Mouse (Mus musculus) kidney, adult 2 months (tissue): ENCODE measurements around the gene Gipc3.

Source experiments
- CTCF ChIP-seq: fragments of 200-500 bp; conservative IDR thresholded peaks from 2 replicates; pipeline ENCODE4 v1.5.1; 2011; ENCODE audit warnings: low read depth, mild to moderate bottlenecking, control low read depth, low read length, moderate library complexity, mixed read lengths; ENCODE audit not compliant: insufficient read depth, insufficient read length
- POLR2A ChIP-seq: fragments of 200-500 bp; IDR thresholded peaks from one replicate; pipeline ENCODE4 v1.6.1; 2011; ENCODE audit warnings: low read depth, low read length, control low read depth

- TF ChIP-seq POLR2A: no peak
- TF ChIP-seq CTCF: no peak
Observed at GRCm38 (mm10) chr10:81390678-81390965, 47.6 kb upstream of the Gipc3 start.
